Mouse (Mus musculus) yolk sac, embryonic 10.5 days (tissue): Measurements from ENCODE around the gene Pla2g4a.

Experiments used
- DNase-seq: peaks from one replicate; pipeline ENCODE4 v3.0.0-alpha.2; 2017; ENCODE audit warnings: low spot score

Pla2g4a gene

DNA sequence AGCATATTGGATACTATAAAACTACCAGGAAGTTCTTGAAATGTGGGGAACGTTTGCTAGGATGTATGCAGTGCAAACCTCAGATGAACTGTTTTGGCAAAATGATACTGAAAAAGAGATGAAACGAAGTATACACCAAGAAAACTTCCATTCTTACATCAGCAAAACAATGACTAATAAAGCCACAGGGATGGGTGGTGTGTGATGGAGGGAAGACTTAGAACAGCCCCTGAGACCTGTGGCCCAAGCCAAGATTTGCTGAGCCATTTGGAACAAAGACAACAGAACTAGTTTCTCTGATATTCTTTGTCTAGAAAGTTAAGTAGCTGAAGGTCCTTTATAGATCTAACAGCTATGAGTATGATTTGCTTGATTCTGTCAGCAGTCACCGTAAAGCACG, 105.5 kb downstream of the Pla2g4a start:
- DNase-seq = no peak

DNA sequence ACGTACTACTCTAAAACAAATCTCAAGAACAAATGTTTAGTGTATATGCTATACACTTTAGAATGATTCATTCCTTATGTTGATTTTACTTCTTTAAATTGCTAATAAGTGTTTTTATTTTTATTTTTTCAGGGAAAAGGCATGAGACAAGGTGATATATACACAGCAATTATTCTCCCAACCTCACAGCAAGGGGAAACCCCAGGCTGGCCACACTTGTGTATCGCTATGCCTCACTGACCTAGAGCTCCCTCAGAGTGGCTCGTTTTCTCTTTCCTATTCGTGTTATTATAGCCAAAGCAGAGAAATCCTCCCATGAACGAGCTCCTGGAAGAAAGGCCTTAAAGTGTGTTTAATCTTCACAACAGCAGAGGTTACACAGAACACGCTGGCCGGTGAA, 106.2 kb downstream of the Pla2g4a start:
- DNase-seq = no peak

DNA sequence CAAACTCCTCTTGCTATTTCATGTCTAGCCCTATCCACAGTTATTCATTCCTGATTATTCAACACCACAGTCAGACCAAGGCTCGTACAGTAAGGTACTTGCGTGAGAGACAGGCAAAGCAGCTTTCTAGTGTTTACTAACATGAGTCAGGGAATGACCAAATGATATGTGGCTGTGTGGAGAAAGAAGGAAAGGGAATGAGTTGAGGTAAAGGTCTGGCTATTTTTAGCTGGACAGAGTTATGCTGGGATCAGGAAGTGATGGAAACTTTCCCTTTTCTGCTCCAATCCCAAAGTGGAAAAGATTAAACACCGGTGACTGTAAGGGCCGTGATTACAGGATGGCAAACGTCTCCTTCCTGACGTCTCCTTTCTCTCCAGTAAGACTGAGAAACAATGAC, 114.4 kb downstream of the Pla2g4a start:
- DNase-seq = no peak

DNA sequence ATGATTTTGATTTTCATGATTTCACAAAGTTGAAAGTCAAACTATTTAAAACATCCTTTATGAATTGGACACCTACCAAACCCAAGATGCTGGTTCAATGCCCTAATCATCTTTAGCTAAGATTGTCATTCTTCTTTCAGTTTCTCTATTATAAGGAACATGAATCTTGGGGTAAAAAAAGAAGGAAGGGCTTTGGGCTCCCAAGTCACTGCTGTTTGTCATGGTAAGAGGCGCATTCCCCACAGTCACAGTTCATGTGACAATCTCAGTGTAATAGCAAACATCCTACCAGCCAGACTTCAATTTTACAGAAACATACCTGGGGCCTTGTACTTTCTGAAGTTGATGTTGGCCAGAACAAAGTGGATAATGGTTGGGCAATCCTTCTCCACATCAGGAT, 119.2 kb downstream of the Pla2g4a start:
- no peak for DNase-seq

DNA sequence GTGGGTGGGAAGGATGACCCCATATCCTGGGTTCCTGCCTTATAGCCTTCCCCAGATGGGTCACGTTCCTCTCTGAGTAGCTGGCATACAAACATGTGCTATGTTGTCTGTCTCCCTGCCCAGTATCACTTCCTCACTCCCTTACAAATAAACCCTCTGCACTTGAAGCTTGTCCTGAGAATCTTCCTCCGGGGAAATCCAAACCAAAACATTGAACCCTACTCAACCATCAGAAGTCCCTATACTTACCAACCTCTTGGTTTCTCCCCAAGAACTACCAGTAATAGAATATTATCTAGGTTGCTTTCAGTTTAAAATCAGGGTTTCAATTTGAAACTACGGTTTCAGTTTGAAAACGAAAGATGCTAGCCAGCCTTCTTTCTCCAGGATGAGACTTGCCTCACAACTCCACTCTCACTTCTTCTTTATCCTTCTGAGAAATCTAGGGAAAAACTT, 120.1 kb downstream of the Pla2g4a start:
- DNase-seq = no peak

DNA sequence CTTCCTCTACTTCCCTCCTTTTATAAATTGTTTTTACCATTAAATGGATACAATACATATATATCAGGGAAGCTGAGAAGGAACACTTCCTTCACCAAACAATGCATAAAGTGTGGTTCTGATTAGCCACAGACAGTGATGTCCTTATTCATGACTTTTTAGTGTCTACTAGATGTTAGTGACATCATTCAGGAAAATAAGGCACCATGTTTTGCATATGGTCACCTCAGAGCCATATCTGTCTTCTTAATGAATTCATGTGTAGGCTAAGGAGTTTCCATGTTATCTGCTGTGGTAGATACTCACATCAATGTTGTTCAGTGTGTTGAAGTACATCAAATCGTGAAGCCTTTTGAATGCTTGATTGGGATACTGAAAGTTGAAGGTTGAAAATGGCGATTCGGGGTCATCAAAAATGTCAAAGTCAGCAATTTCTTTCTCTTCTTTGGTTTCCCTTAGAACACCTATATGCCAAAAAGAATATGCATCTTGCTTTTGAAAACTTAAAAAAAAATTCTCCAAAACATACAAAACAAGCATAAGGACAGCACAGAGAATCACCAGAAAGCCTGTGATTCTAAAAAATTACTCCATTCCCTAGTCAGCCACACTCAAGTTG, 120.7 kb downstream of the Pla2g4a start:
- no peak for DNase-seq

DNA sequence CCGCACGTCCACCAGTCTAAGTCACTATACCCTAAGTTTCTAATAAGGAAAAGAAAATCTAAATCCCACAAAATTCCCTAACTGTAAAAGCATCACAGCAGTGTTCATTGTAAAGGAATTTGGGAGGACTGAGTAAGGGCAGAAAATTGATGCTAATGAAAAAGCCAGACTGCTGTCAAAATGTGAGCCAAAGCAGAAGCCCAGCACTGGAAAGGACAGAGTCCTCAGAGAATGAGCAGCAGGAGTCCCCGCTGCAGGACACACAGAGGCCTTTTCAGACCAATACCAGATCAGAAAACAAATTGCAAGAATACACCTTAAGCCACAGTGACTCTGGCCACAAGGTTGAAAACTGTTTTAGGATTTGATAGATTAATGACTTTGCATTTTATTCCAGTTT, 124.6 kb downstream of the Pla2g4a start:
- DNase-seq = no peak

DNA sequence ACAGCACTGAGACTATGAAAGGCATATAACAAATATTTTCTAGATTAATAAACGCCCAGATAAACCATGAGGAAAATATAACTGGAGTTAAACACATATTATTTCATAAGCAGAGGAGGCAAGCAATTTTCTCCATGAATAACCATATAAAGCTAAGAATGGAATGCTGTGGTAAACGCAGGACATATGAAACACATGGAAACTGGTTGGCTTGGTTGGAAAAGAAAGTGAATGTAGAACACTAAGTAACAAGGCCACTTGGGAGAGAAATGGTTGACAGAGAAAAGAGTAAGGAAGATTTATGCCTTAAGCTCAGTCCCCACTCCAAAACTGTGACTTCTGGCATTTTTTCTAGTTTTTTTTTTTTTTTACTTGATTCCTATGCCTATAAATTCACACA, 127.2 kb downstream of the Pla2g4a start:
- no peak for DNase-seq

DNA sequence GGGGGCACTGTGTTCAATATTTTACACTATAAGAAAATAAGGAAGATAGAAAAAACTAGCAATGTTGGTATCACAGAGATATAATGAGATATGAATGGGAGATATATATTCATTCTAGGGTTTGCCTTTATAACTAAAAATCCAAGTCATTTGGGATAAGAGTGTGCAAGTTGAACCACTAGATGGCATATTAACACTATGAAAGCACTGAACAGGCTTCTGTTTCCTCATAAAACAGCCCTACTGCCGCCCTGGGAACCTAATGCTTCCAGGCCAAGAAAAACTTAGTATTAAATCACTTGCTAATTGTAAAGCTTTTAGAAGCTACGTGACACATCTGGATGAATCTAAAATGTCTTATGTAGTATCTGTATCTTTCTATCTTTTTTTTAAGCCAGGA, 128.1 kb downstream of the Pla2g4a start:
- no peak for DNase-seq

DNA sequence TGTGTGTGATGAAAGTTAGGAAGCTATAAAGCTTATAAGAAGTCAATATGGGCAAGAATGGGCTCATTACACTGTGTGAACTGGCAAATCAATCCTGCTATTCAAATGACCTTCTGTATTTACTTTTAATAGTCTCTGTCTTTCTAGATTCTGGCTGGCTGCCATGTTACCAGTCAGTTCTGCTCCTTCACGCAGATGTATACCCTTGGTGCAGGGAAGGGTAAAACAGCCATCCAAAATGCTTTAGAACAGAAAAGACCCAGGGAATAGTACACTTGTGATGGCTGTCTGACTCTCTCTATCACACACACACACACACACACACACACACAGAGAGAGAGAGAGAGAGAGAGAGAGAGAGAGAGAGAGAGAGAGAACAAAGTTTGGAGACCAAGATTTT, 128.6 kb downstream of the Pla2g4a start:
- DNase-seq = no peak

DNA sequence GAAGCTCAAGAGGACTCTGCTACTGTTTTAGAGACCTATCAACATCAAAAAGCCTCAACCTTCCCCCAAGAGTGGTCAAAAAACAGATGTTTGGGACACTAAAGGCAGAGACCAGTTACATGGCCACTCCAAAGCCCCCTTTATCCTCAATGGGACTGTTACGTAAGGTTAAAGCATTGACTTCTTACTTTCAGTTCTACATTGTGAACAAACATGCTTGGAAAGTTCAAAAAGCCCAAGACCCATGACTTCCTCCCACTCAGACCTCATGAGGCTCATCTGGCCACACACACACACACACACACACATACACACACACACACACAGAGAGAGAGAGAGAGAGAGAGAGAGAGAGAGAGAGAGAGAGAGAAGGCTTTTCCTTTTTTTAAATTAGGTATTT, 130.0 kb downstream of the Pla2g4a start:
- no peak for DNase-seq

DNA sequence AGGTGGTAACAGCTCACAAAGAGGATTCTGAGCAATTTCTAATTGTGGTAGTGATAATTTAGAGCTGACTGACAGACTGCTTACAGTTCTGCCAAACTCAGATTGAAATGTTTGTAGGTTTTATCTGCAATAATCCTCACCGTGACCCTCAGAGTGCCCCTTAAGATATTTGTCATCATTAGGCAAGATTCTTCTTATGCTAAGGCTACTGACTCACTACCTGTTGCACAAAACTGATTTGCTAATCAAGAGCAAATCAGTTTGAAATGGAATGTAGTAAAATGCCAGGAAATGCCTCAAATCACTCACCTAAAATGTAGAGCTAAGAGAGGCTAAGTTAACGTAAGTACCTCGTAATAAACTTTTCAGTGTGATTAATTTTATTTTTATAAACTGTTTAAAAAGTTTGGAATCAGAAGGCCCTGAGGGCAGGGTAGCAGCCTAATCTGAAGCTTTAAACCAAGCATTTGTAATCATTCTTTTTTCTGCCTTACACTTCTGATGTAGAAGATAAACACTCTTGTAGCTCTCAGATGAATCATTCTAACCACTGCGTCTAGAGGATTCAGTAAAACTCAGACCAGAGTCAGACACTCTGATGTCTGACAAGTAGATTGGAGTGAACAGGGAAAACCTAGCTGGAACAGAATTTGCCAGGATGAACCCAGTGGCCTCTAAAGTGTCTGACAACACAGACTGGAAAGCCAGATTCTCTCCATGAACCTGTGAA, 147.3 kb downstream of the Pla2g4a start:
- DNase-seq = no peak

DNA sequence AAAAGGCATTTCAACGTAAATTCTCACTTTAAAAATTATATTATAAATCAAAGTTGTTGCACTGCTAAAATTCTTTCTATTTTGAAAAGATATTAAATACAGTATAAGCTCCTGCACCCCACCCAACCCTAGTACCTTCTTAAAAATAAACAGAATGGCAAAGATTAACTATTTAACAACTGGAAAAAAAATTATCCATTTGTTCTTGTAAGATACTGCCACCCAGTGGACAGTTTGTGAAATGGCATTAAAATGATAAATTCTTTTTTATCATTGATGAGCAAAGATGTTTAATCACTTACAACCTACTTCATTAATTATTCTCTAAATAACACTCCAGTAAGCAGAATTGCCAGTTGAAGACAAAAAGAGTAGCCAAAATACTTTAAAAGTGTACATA, 151.6 kb downstream of the Pla2g4a start:
- DNase-seq = no peak
